ENCODE assay signal across 14 mouse cellular contexts in the genomic region with DNA sequence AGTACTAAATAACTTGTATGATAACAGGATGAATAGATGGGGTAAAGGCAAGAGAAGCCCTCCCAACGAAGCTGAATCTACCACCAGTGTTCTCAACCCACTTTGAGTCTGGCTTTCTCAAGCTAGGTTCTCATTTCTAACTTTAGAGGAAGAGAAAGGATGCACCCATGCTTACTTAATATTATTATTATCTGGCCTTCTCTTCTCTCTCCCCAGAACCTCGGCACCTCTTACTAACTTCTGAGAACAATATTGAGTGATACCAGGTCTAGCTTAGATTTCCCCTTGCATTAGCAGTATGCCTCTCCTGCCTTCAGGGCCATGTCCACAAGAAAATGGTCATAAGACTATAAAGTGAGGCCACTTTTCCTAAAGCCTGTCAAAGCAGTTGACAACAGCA.
"Had no signal": no experiment of that assay in that cellular context is flagged by ENCODE, and none has a peak within 500 bp of the region (broad histone marks: within the 10 kb centered on the region; RNA-seq: fewer than 3 reads in every experiment).

No protein-coding gene starts in this region.

- H3K4me2 ChIP-seq: liver, embryonic 13.5 days; lung, embryonic 15.5 days; midbrain, embryonic 13.5 days; neural tube, embryonic 12.5 days had no signal

- H3K9me3 ChIP-seq: limb, embryonic 10.5 days; liver, embryonic 13.5 days; lung, embryonic 15.5 days; midbrain, embryonic 13.5 days; neural tube, embryonic 12.5 days had no signal

- H3K4me3 ChIP-seq: limb, embryonic 10.5 days; liver, embryonic 13.5 days; lung, embryonic 15.5 days; midbrain, embryonic 13.5 days; myocyte; neural tube, embryonic 12.5 days had no signal

- H3K9ac ChIP-seq: liver, embryonic 13.5 days; liver, postnatal 0 days; lung, embryonic 15.5 days; midbrain, embryonic 13.5 days; neural tube, embryonic 12.5 days had no signal

- H3K27me3 ChIP-seq: liver, embryonic 13.5 days; lung, embryonic 15.5 days; midbrain, embryonic 13.5 days; neural tube, embryonic 12.5 days had no signal

- DNase-seq: kidney, adult 8-10 months; kidney, postnatal 36 days; liver, embryonic 13.5 days; liver, postnatal 0 days; lung, postnatal 14 days; thymus, adult 2 months; thymus, postnatal 25 days had no signal

- H3K27ac ChIP-seq: kidney, postnatal 0 days; limb, embryonic 10.5 days; liver, embryonic 13.5 days; lung, embryonic 15.5 days; midbrain, embryonic 13.5 days; neural tube, embryonic 12.5 days had no signal

- H3K36me3 ChIP-seq: liver, embryonic 13.5 days; lung, embryonic 15.5 days; midbrain, embryonic 13.5 days; neural tube, embryonic 12.5 days had no signal

- ATAC-seq: intestine, postnatal 0 days; liver, postnatal 0 days; midbrain, embryonic 13.5 days had no signal

- H3K4me1 ChIP-seq: limb, embryonic 10.5 days; lung, embryonic 15.5 days; midbrain, embryonic 13.5 days; neural tube, embryonic 12.5 days had no signal
